Mouse (Mus musculus): ENCODE results near the gene Lrrc56.

DNA sequence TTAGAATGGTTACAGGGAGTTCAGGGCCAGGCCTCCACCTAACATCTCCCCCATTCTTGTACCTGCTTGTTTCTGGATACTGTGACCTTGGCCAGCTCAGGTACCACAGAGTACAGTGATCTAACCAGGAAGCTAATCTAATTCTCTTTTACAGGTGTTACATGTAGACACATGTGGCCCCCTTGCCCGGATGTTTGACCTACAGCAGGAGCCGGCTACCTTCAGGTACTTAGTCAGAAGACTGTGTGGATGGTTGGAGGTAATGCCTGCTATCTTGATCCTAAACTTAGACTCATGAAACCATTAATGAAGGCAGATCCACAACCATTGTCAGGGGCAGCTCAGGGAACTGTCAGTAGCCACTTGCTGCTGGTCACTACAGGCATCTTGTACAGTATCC is 1.8 kb downstream of the Lrrc56 start:
- TF ChIP-seq POLR2A (IDR thresholded peaks at IDR 0.05; ENCODE audit: control insufficient read depth, extremely low read depth, insufficient read depth, low read length, poor library complexity) (no peak), CTCF (IDR thresholded peaks at IDR 0.05; ENCODE audit: borderline replicate concordance, control insufficient read depth, extremely low read depth, insufficient read depth, low read length, poor library complexity) (no peak)

Data from thymus, adult 2 months (tissue).